Mouse (Mus musculus) CH12.LX (cell line): ENCODE measurements at regions not wholly inside any gene's neighbourhood (a gene's known extent, or its start where the extent isn't known, plus 50 kb on each side); places are given as distances from the start of the nearest gene placed in this dataset.

Experiments
- DNase-seq: peaks from one replicate; pipeline ENCODE4 v3.0.0-alpha.2; 2013; ENCODE audit errors: extremely low read depth
- H3K27ac ChIP-seq: 2 replicates; pipeline ENCODE4 v1.5.1; 2012; ENCODE audit warnings: low read depth, mild to moderate bottlenecking, control low read depth, moderate library complexity; ENCODE audit not compliant: insufficient read depth
- H3K27me3 ChIP-seq: replicated peaks from 2 replicates; pipeline ENCODE3; 2012; ENCODE audit warnings: inconsistent platforms
- H3K36me3 ChIP-seq, 2 experiments: replicated peaks in 1 of 2; 2 replicates each; pipeline versions ENCODE3 to v1.6.1; 2012; ENCODE audit warnings: inconsistent platforms in 1 of 2, low read length in 1 of 2, mild to moderate bottlenecking in 1 of 2, mixed read lengths in 1 of 2, moderate library complexity in 1 of 2; ENCODE audit not compliant: control insufficient read depth in 1 of 2, insufficient read depth in 1 of 2
- H3K4me1 ChIP-seq, 2 experiments: 2 replicates each; pipeline ENCODE4 v1.6.1; 2012; ENCODE audit warnings: inconsistent platforms in 1 of 2, moderate library complexity in 1 of 2; ENCODE audit not compliant: insufficient read depth in 2 of 2, control insufficient read depth in 1 of 2
- H3K4me2 ChIP-seq: 2 replicates; pipeline ENCODE4 v1.6.1; 2012; ENCODE audit warnings: low read depth, mild to moderate bottlenecking, control low read depth; ENCODE audit not compliant: poor library complexity, insufficient read depth, severe bottlenecking
- H3K4me3 ChIP-seq, 3 experiments: fragments of 150-350 bp in 1 of 3; sonication (generic) in 1 of 3; replicated peaks in 1 of 3; 2 replicates each; pipeline versions ENCODE3 to v1.5.1; 2011 to 2012; ENCODE audit warnings: low read depth in 2 of 3, low read length in 2 of 3, mild to moderate bottlenecking in 2 of 3, moderate library complexity in 2 of 3, control low read depth in 1 of 3, improper control_type of control experiment in 1 of 3, inconsistent platforms in 1 of 3, mixed read lengths in 1 of 3; ENCODE audit not compliant: poor library complexity in 1 of 3
- H3K79me2 ChIP-seq: replicated peaks from 2 replicates; pipeline ENCODE4 v1.6.1; 2012; ENCODE audit warnings: mild to moderate bottlenecking, moderate library complexity; ENCODE audit not compliant: control insufficient read depth, poor library complexity, insufficient read depth, severe bottlenecking; ENCODE audit errors: extremely low read depth
- H3K9ac ChIP-seq: 2 replicates; pipeline ENCODE4 v1.6.1; 2012; ENCODE audit warnings: low read depth, mild to moderate bottlenecking, control low read depth, moderate library complexity; ENCODE audit not compliant: insufficient read depth
- H3K9me3 ChIP-seq: replicated peaks from 2 replicates; pipeline ENCODE3; 2012; ENCODE audit warnings: low read length, inconsistent platforms, mixed read lengths
- BHLHE40 ChIP-seq: IDR thresholded peaks from 2 replicates; pipeline ENCODE4 v1.6.1; 2011; ENCODE audit warnings: mild to moderate bottlenecking, low read depth, low read length, improper control_type of control experiment
- CHD2 ChIP-seq: IDR thresholded peaks from 2 replicates; pipeline ENCODE4 v1.6.1; 2011; ENCODE audit warnings: low read length, improper control_type of control experiment
- CTCF ChIP-seq, 2 experiments: IDR thresholded peaks in 1 of 2; conservative IDR thresholded peaks in 1 of 2; 2 replicates each; pipeline ENCODE4 v1.5.1; 2011 to 2012; ENCODE audit warnings: low read depth in 2 of 2, low read length in 2 of 2, improper control_type of control experiment in 1 of 2, inconsistent platforms in 1 of 2, mild to moderate bottlenecking in 1 of 2, moderate library complexity in 1 of 2
- E2F4 ChIP-seq: IDR thresholded peaks from 2 replicates; pipeline ENCODE4 v1.6.1; 2011; ENCODE audit warnings: low read depth, low read length, improper control_type of control experiment; ENCODE audit not compliant: insufficient replicate concordance
- ELF1 ChIP-seq: IDR thresholded peaks from 2 replicates; pipeline ENCODE4 v1.6.1; 2014; ENCODE audit warnings: low read depth, mild to moderate bottlenecking, inconsistent platforms, low read length, improper control_type of control experiment
- EP300 ChIP-seq: IDR thresholded peaks from 2 replicates; pipeline ENCODE4 v1.6.1; 2011; ENCODE audit warnings: low read length, improper control_type of control experiment
- ETS1 ChIP-seq: conservative IDR thresholded peaks from 2 replicates; pipeline ENCODE4 v1.6.1; 2012; ENCODE audit warnings: low read depth, mild to moderate bottlenecking, inconsistent platforms, low read length, improper control_type of control experiment, moderate library complexity
- JUN ChIP-seq: IDR thresholded peaks from 2 replicates; pipeline ENCODE4 v1.6.1; 2011; ENCODE audit warnings: low read depth, mild to moderate bottlenecking, low read length, improper control_type of control experiment, moderate library complexity; ENCODE audit not compliant: insufficient read depth
- KAT2A ChIP-seq: IDR thresholded peaks from 2 replicates; pipeline ENCODE4 v1.6.1; 2012; ENCODE audit warnings: low read length, improper control_type of control experiment, inconsistent platforms; ENCODE audit not compliant: insufficient replicate concordance
- MAFK ChIP-seq: IDR thresholded peaks from 2 replicates; pipeline ENCODE4 v1.6.1; 2011; ENCODE audit warnings: low read length, improper control_type of control experiment; ENCODE audit not compliant: insufficient replicate concordance
- MEF2A ChIP-seq: IDR thresholded peaks from 2 replicates; pipeline ENCODE4 v1.6.1; 2014; ENCODE audit warnings: low read depth, mild to moderate bottlenecking, inconsistent platforms, low read length, improper control_type of control experiment, borderline replicate concordance
- MXI1 ChIP-seq: IDR thresholded peaks from 2 replicates; pipeline ENCODE4 v1.6.1; 2011; ENCODE audit warnings: mild to moderate bottlenecking, low read depth, low read length, improper control_type of control experiment
- MYC ChIP-seq: IDR thresholded peaks from 2 replicates; pipeline ENCODE4 v1.6.1; 2011; ENCODE audit warnings: low read depth, mild to moderate bottlenecking, improper control_type of control experiment, low read length
- NELFE ChIP-seq: IDR thresholded peaks from 2 replicates; pipeline ENCODE4 v1.6.1; 2011; ENCODE audit warnings: low read depth, low read length, improper control_type of control experiment
- NRF1 ChIP-seq: IDR thresholded peaks from 2 replicates; pipeline ENCODE4 v1.6.1; 2014; ENCODE audit warnings: low read depth, mild to moderate bottlenecking, inconsistent platforms, low read length, improper control_type of control experiment, moderate library complexity
- PAX5 ChIP-seq: IDR thresholded peaks from 2 replicates; pipeline ENCODE4 v1.6.1; 2012; ENCODE audit warnings: low read length, inconsistent platforms, mixed read lengths
- POLR2A ChIP-seq: IDR thresholded peaks from 2 replicates; pipeline ENCODE4 v1.6.1; 2011; ENCODE audit warnings: low read depth, mild to moderate bottlenecking, improper control_type of control experiment, low read length
- RCOR1 ChIP-seq: conservative IDR thresholded peaks from 2 replicates; pipeline ENCODE4 v1.6.1; 2012; ENCODE audit warnings: low read depth, mild to moderate bottlenecking, inconsistent platforms, low read length, improper control_type of control experiment
- TBP ChIP-seq: conservative IDR thresholded peaks from 2 replicates; pipeline ENCODE4 v1.6.1; 2011; ENCODE audit warnings: low read depth, low read length, improper control_type of control experiment
- TCF12 ChIP-seq: IDR thresholded peaks from 2 replicates; pipeline ENCODE4 v1.6.1; 2014; ENCODE audit warnings: low read depth, mild to moderate bottlenecking, inconsistent platforms, low read length, improper control_type of control experiment
- UBTF ChIP-seq: IDR thresholded peaks from 2 replicates; pipeline ENCODE4 v1.6.1; 2012; ENCODE audit warnings: low read depth, mild to moderate bottlenecking, inconsistent platforms, low read length, improper control_type of control experiment, moderate library complexity
- USF1 ChIP-seq: IDR thresholded peaks from 2 replicates; pipeline ENCODE4 v1.6.1; 2014; ENCODE audit warnings: low read depth, mild to moderate bottlenecking, inconsistent platforms, low read length, improper control_type of control experiment
- USF2 ChIP-seq: conservative IDR thresholded peaks from 2 replicates; pipeline ENCODE4 v1.6.1; 2011; ENCODE audit warnings: low read depth, low read length, improper control_type of control experiment
- ZC3H11A ChIP-seq: IDR thresholded peaks from 2 replicates; pipeline ENCODE4 v1.6.1; 2012; ENCODE audit warnings: low read depth, mild to moderate bottlenecking, inconsistent platforms, low read length, improper control_type of control experiment
- ZNF384 ChIP-seq: IDR thresholded peaks from 2 replicates; pipeline ENCODE4 v1.6.1; 2012; ENCODE audit warnings: low read depth, low read length, improper control_type of control experiment, inconsistent platforms
- dilution Hi-C: fragments of 300-500 bp; cut with MboI; formaldehyde crosslinking; loops from 2 replicates; pipeline ENCODE4 v1.14.3; 2020; ENCODE audit warnings: low sequenced_read_pairs; ENCODE audit not compliant: extremely low pct_unique_long_range_greater_than_20kb, extremely low pct_ligation_motif_present
- in situ Hi-C: fragments of 300-500 bp; cut with MboI; formaldehyde crosslinking; loops from 3 replicates; pipeline ENCODE4 v1.14.3; 2019; ENCODE audit warnings: low sequenced_read_pairs, low pct_ligation_motif_present, low pct_unique_long_range_greater_than_20kb, mixed read lengths

DNA sequence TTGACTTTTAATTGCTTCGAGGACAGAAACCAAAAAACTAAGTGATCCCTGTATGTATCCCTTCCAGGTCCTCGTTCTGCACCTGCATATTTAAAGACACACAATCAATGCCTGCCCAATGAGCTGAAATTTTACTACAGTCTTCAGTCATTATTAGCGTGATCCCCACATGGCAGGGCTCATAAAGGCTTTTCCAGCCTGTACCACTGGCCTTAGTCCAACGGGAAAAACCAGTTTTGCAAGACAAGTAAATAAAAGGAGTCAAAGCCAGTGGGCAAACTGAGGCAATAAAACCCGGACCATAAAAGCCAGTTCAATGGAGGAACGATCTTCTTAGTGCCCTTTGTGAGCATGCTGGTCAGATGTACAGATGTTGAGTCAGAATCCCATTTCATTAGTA is 145.8 kb upstream of the Plcz1 start:
- H3K4me2 ChIP-seq, result no peak overlapping the region
- no peak overlapping the region for H3K27ac ChIP-seq
- H3K9me3 ChIP-seq, result peaks cover 62% of the 10 kb centered on the region
- H3K9ac ChIP-seq, result no peak overlapping the region
- no peaks in the 10 kb centered on the region for H3K4me1 ChIP-seq
- no peak for DNase-seq
- dilution Hi-C loops (no loop called here), in situ Hi-C loops (no loop called here)
- H3K36me3 ChIP-seq, result no peaks in the 10 kb centered on the region
- no peaks in the 10 kb centered on the region for H3K79me2 ChIP-seq
- TF ChIP-seq TBP, result no peak
- TF ChIP-seq ZC3H11A, result no peak
- no peak for TF ChIP-seq MXI1
- no peak for TF ChIP-seq CTCF (conservative IDR thresholded peaks at IDR 0.05 in 1 of 2, IDR thresholded peaks at IDR 0.05 in 1 of 2; ENCODE audit: low read depth in 2 of 2, low read length in 2 of 2)
- no peak for TF ChIP-seq E2F4
- TF ChIP-seq UBTF, result no peak
- no peak for TF ChIP-seq EP300
- TF ChIP-seq ETS1, result no peak
- no peak for TF ChIP-seq PAX5
- TF ChIP-seq KAT2A, result no peak
- no peak for TF ChIP-seq TCF12
- no peak for TF ChIP-seq BHLHE40
- no peak for TF ChIP-seq ELF1
- H3K27me3 ChIP-seq, result no peaks in the 10 kb centered on the region
- H3K4me3 ChIP-seq, result no peak overlapping the region

DNA sequence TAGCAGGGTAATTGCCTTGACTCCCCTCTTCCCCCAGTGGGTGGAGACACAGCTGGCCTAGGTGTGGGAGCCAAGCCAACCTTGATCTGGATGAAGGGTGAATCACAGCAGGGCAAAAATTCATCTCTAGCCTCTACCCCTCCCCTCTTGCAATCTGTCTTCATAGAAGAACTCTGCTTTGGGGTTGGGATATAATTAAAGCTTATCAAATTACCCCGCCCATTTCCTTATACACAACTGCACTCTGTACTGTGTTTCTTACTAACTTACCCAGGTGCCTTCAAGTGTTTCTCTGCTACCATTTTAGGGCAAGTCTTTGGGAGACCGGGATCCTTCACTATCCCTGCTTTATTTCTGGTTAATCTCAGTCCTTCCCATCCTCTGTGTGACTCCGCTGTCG is 138.7 kb upstream of the Plcz1 start:
- Histone ChIP-seq H3K79me2 (no peaks in the 10 kb centered on the region), H3K27ac (no peak overlapping the region), H3K4me1 (no peaks in the 10 kb centered on the region), H3K9me3 (peaks cover 65% of the 10 kb centered on the region), H3K36me3 (no peaks in the 10 kb centered on the region), H3K4me3 (no peak overlapping the region), H3K4me2 (no peak overlapping the region), H3K27me3 (no peaks in the 10 kb centered on the region), H3K9ac (no peak overlapping the region)
- no peak for DNase-seq
- no peak for TF ChIP-seq JUN
- no peak for TF ChIP-seq MYC
- TF ChIP-seq USF1, result no peak
- no peak for TF ChIP-seq BHLHE40
- no peak for TF ChIP-seq KAT2A
- no peak for TF ChIP-seq NELFE
- TF ChIP-seq PAX5, result no peak
- TF ChIP-seq CHD2, result no peak
- TF ChIP-seq MXI1, result no peak
- TF ChIP-seq ZNF384, result no peak
- no peak for TF ChIP-seq EP300
- TF ChIP-seq MEF2A, result no peak
- TF ChIP-seq TBP, result no peak
- no peak for TF ChIP-seq POLR2A
- TF ChIP-seq USF2, result no peak
- no peak for TF ChIP-seq RCOR1
- TF ChIP-seq MAFK, result no peak
- TF ChIP-seq NRF1, result no peak
- no peak for TF ChIP-seq E2F4
- dilution Hi-C loops, result no loop called here
- in situ Hi-C loops, result no loop called here
